In genomic region chr12:107677076-107677475, GRCm38 (mm10) we compare ENCODE assay signal across 23 mouse cellular contexts.
DNase-seq lines count a peak whose midpoint lies in the region; ATAC-seq lines count a peak whose summit lies in the region.
"Had no signal": no experiment of that assay in that cellular context is flagged by ENCODE, and none has a peak within 500 bp of the region (broad histone marks: within the 10 kb centered on the region; RNA-seq: fewer than 3 reads in every experiment).

No protein-coding gene starts in this region.

- H3K4me2 ChIP-seq in forebrain, embryonic 14.5 days (ENCODE audit: low read length), result no peak overlapping the region
- H3K4me2 ChIP-seq in forebrain, embryonic 13.5 days, result no peak overlapping the region
- no peak overlapping the region for H3K4me2 ChIP-seq in midbrain, embryonic 14.5 days (ENCODE audit: low read length)
- no peak overlapping the region for H3K4me2 ChIP-seq in midbrain, embryonic 16.5 days (ENCODE audit: low read length)
- H3K4me2 ChIP-seq: embryonic facial prominence, embryonic 12.5 days; heart, embryonic 12.5 days had no signal

- H3K27ac ChIP-seq in forebrain, embryonic 14.5 days (ENCODE audit: low read depth, low read length), result no peak overlapping the region
- H3K27ac ChIP-seq in forebrain, embryonic 13.5 days, result no peak overlapping the region
- H3K27ac ChIP-seq in midbrain, embryonic 14.5 days (replicated peaks; ENCODE audit: low read depth, low read length), result no peak overlapping the region
- H3K27ac ChIP-seq in midbrain, embryonic 16.5 days (ENCODE audit: low read length), result no peak overlapping the region
- H3K27ac ChIP-seq: embryonic facial prominence, embryonic 12.5 days had no signal

- H3K9me3 ChIP-seq in forebrain, embryonic 14.5 days (replicated peaks; ENCODE audit: control insufficient read depth, low read length), result no peaks in the 10 kb centered on the region
- H3K9me3 ChIP-seq in forebrain, embryonic 13.5 days (replicated peaks), result no peaks in the 10 kb centered on the region
- no peaks in the 10 kb centered on the region for H3K9me3 ChIP-seq in midbrain, embryonic 14.5 days (ENCODE audit: control insufficient read depth, low read length)
- H3K9me3 ChIP-seq in midbrain, embryonic 16.5 days (replicated peaks; ENCODE audit: control insufficient read depth, low read length, poor library complexity, severe bottlenecking), result no peaks in the 10 kb centered on the region
- H3K9me3 ChIP-seq: embryonic facial prominence, embryonic 12.5 days; heart, embryonic 12.5 days had no signal

- H3K36me3 ChIP-seq in forebrain, embryonic 14.5 days (ENCODE audit: control insufficient read depth, insufficient read depth, low read length), result no peaks in the 10 kb centered on the region
- no peaks in the 10 kb centered on the region for H3K36me3 ChIP-seq in forebrain, embryonic 13.5 days (ENCODE audit: poor library complexity, severe bottlenecking)
- H3K36me3 ChIP-seq in midbrain, embryonic 14.5 days (ENCODE audit: control insufficient read depth, insufficient read depth, low read length), result no peaks in the 10 kb centered on the region
- no peaks in the 10 kb centered on the region for H3K36me3 ChIP-seq in midbrain, embryonic 16.5 days (ENCODE audit: control insufficient read depth, insufficient read depth, low read length)
- H3K36me3 ChIP-seq: embryonic facial prominence, embryonic 12.5 days; G1E; heart, embryonic 12.5 days had no signal

- H3K27me3 ChIP-seq in forebrain, embryonic 14.5 days (replicated peaks; ENCODE audit: control insufficient read depth, insufficient read depth, low read length), result no peaks in the 10 kb centered on the region; the same call in 1 of the 2 replicates
- H3K27me3 ChIP-seq in forebrain, embryonic 13.5 days, result no peaks in the 10 kb centered on the region
- no peaks in the 10 kb centered on the region for H3K27me3 ChIP-seq in midbrain, embryonic 14.5 days (ENCODE audit: control insufficient read depth, insufficient read depth, low read length)
- no peaks in the 10 kb centered on the region; the same call in 1 of the 2 replicates for H3K27me3 ChIP-seq in midbrain, embryonic 16.5 days (ENCODE audit: control insufficient read depth, insufficient read depth, low read depth, low read length)
- H3K27me3 ChIP-seq: embryonic facial prominence, embryonic 12.5 days; heart, embryonic 12.5 days had no signal

- WGBS in forebrain, embryonic 14.5 days, result 8% methylated on average over 7 of the region's 7 CpGs
- WGBS in forebrain, embryonic 13.5 days, result 10% methylated on average over 7 of the region's 7 CpGs
- 25% methylated on average over 7 of the region's 7 CpGs for WGBS in midbrain, embryonic 14.5 days
- 19% methylated on average over 7 of the region's 7 CpGs for WGBS in midbrain, embryonic 16.5 days

- no peak overlapping the region for H3K4me3 ChIP-seq in forebrain, embryonic 14.5 days (ENCODE audit: low read depth, low read length)
- H3K4me3 ChIP-seq in forebrain, embryonic 13.5 days, result no peak overlapping the region
- no peak overlapping the region for H3K4me3 ChIP-seq in midbrain, embryonic 14.5 days (replicated peaks; ENCODE audit: low read depth, low read length)
- H3K4me3 ChIP-seq in midbrain, embryonic 16.5 days (ENCODE audit: low read depth, low read length), result no peak overlapping the region
- H3K4me3 ChIP-seq: embryonic facial prominence, embryonic 12.5 days; heart, embryonic 12.5 days had no signal

- no peak for ATAC-seq in forebrain, embryonic 14.5 days
- no peak for ATAC-seq in forebrain, embryonic 13.5 days
- no peak for ATAC-seq in midbrain, embryonic 14.5 days (ENCODE audit: low FRiP score, low TSS enrichment)
- ATAC-seq in midbrain, embryonic 16.5 days, result no peak
- ATAC-seq: CD4-positive, CD25-positive, alpha-beta regulatory T cell, adult 4 months; forebrain, embryonic 16.5 days; hindbrain, embryonic 16.5 days; inflammation-experienced regulatory T-cells, adult 6 months; intestine, postnatal 0 days had no signal

- H3K4me1 ChIP-seq in forebrain, embryonic 14.5 days (ENCODE audit: control insufficient read depth, insufficient read depth, low read length), result peaks cover 4% of the 10 kb centered on the region; the same call in 1 of the 2 replicates
- H3K4me1 ChIP-seq in forebrain, embryonic 13.5 days, result peaks cover 10% of the 10 kb centered on the region
- no peaks in the 10 kb centered on the region for H3K4me1 ChIP-seq in midbrain, embryonic 14.5 days (ENCODE audit: control insufficient read depth, insufficient read depth, low read length)
- no peaks in the 10 kb centered on the region for H3K4me1 ChIP-seq in midbrain, embryonic 16.5 days (ENCODE audit: control insufficient read depth, insufficient read depth, low read length)
- H3K4me1 ChIP-seq: embryonic facial prominence, embryonic 12.5 days had no signal

- peak; percentile 25 for DNase-seq in embryo, embryonic 10 days (ENCODE audit: low spot score)
- DNase-seq in embryo, embryonic 11 days, result no peak
- peak; percentile 43 for DNase-seq in forebrain, embryonic 14.5 days (ENCODE audit: low spot score)
- peak; percentile 29 for DNase-seq in midbrain, embryonic 14.5 days
- no peak for DNase-seq in kidney, postnatal 14 days
- DNase-seq: adrenal gland, adult 8-10 months; adrenal gland, postnatal 36 days; B cell, adult 2 months; cerebellum, adult 11 months; cerebellum, adult 8-10 months; cerebellum, postnatal 14 days; gastrocnemius, postnatal 10 days; heart, adult 18-20 months had no signal

- no peak overlapping the region for H3K9ac ChIP-seq in forebrain, embryonic 14.5 days (ENCODE audit: low read length)
- H3K9ac ChIP-seq in forebrain, embryonic 13.5 days, result no peak overlapping the region
- no peak overlapping the region for H3K9ac ChIP-seq in midbrain, embryonic 14.5 days (replicated peaks; ENCODE audit: low read length)
- no peak overlapping the region for H3K9ac ChIP-seq in midbrain, embryonic 16.5 days (ENCODE audit: low read depth, low read length)
- H3K9ac ChIP-seq: embryonic facial prominence, embryonic 12.5 days; heart, embryonic 12.5 days had no signal

Comparison
In these comparisons a context has a peak if more than half of its experiments do, and no peak if none do; other contexts are left out.
1. DNase-seq: peak in embryo, embryonic 10 days (single experiment), forebrain, embryonic 14.5 days (single experiment) and midbrain, embryonic 14.5 days (single experiment); none in embryo, embryonic 11 days (single experiment) and kidney, postnatal 14 days (single experiment).